Mouse (Mus musculus) small intestine, adult 2 months (tissue): ENCODE data around the gene Olfr125. TPM values are rescaled to one million over a fixed set of nuclear protein-coding genes. Genes with fewer than 3 reads are reported as not detected.

Experiments
- H3K27ac ChIP-seq: fragments of 200-500 bp; 2 replicates; pipeline ENCODE4 v1.5.1; 2012; ENCODE audit warnings: low read depth, low read length, control low read depth, inconsistent platforms; ENCODE audit not compliant: insufficient read depth
- H3K27me3 ChIP-seq: fragments of 200-500 bp; 2 replicates; pipeline ENCODE4 v1.6.1; 2012; ENCODE audit warnings: mild to moderate bottlenecking, moderate library complexity, low read length, inconsistent platforms; ENCODE audit not compliant: control insufficient read depth, insufficient read depth
- H3K36me3 ChIP-seq: fragments of 200-500 bp; 2 replicates; pipeline ENCODE4 v1.6.1; 2012; ENCODE audit warnings: mild to moderate bottlenecking, low read length, control low read depth, inconsistent platforms; ENCODE audit not compliant: control insufficient read depth, insufficient read depth
- H3K4me1 ChIP-seq: fragments of 200-500 bp; 2 replicates; pipeline ENCODE4 v1.6.1; 2012; ENCODE audit warnings: low read length, inconsistent platforms, mixed read lengths; ENCODE audit not compliant: control insufficient read depth, insufficient read depth, insufficient read length
- H3K4me3 ChIP-seq: fragments of 200-500 bp; 2 replicates; pipeline ENCODE4 v1.5.1; 2012; ENCODE audit warnings: low read depth, mild to moderate bottlenecking, control low read depth, inconsistent platforms, low read length, moderate library complexity
- CTCF ChIP-seq: fragments of 200-500 bp; IDR thresholded peaks from 2 replicates; pipeline ENCODE4 v1.5.1; 2012; ENCODE audit warnings: low read depth, mild to moderate bottlenecking, control low read depth, inconsistent platforms, low read length, moderate library complexity, mixed read lengths; ENCODE audit not compliant: insufficient replicate concordance, insufficient read length; ENCODE audit errors: extremely low read depth
- POLR2A ChIP-seq: fragments of 200-500 bp; IDR thresholded peaks from 2 replicates; pipeline ENCODE4 v1.6.1; 2012; ENCODE audit warnings: low read depth, mild to moderate bottlenecking, control low read depth, inconsistent platforms, low read length, moderate library complexity
- WGBS: fragments of 180-500 bp; shearing (Covaris S2); methylation state at CpG from one replicate; pipeline ENCODE4 v1.1.7; 2018; 5-methylcytosine and 5-hydroxymethylcytosine counted together
- polyA plus RNA-seq: library from polyadenylated mRNA; depleted of rRNA; stranded (reverse); fragments of >200 nt; gene quantifications from 2 replicates; pipeline ENCODE4 v1.2.3, GENCODE M21; 2012; rRNA removed

Gene Olfr125
- polyA plus RNA-seq = not detected in 2 replicates

- H3K27me3 ChIP-seq = no peaks in the 10 kb centered on the region
- TF ChIP-seq CTCF = no peak
- TF ChIP-seq POLR2A = no peak
- H3K27ac ChIP-seq = no peak within 1 kb of the TSS
- no peaks in the 10 kb centered on the region for H3K4me1 ChIP-seq
- no peaks in the 10 kb centered on the region for H3K36me3 ChIP-seq
- no peak within 1 kb of the TSS for H3K4me3 ChIP-seq
These were observed at the start of gene Olfr125 for GRCm38 (mm10) chr17:37832649-37833048. Gene Olfr125, plus strand, starts transcription at chr17:37832949.

GRCm38 (mm10) chr17:37793229-37793628 lies 39.5 kb upstream of the Olfr125 start, which contains the start of gene Olfr123:
Gene Olfr123, plus strand, starts transcription at chr17:37793529.
- H3K27ac ChIP-seq = no peak within 1 kb of the TSS
- no peaks in the 10 kb centered on the region for H3K27me3 ChIP-seq
- WGBS = 84% methylated on average over 2 of the region's 2 CpGs
- H3K4me3 ChIP-seq = no peak within 1 kb of the TSS
- H3K4me1 ChIP-seq = no peaks in the 10 kb centered on the region
- no peaks in the 10 kb centered on the region for H3K36me3 ChIP-seq
- no peak for TF ChIP-seq POLR2A
- TF ChIP-seq CTCF = no peak

- Histone ChIP-seq H3K36me3 (no peaks in the 10 kb centered on the region), H3K27ac (no peak within 1 kb of the TSS), H3K4me1 (no peaks in the 10 kb centered on the region), H3K4me3 (no peak within 1 kb of the TSS), H3K27me3 (no peaks in the 10 kb centered on the region)
- no peak for TF ChIP-seq CTCF
- WGBS = 86% methylated on average over 3 of the region's 3 CpGs
These were observed 33.2 kb upstream of the Olfr125 start, which contains the start of gene Olfr124 for GRCm38 (mm10) chr17:37799588-37799987. Gene Olfr124, plus strand, starts transcription at chr17:37799888.

GRCm38 (mm10) chr17:37847183-37847582 lies 14.4 kb downstream of the Olfr125 start, which contains the start of gene Olfr126:
Gene Olfr126, plus strand, starts transcription at chr17:37847483.
- H3K4me1 ChIP-seq = no peaks in the 10 kb centered on the region
- H3K4me3 ChIP-seq = no peak within 1 kb of the TSS
- no peak within 1 kb of the TSS for H3K27ac ChIP-seq
- H3K36me3 ChIP-seq = no peaks in the 10 kb centered on the region
- no peaks in the 10 kb centered on the region for H3K27me3 ChIP-seq
- no peak for TF ChIP-seq CTCF

GRCm38 (mm10) chr17:37863901-37864300 lies 31.2 kb downstream of the Olfr125 start:
- Histone ChIP-seq H3K4me1 (no peaks in the 10 kb centered on the region), H3K27me3 (no peaks in the 10 kb centered on the region), H3K4me3 (no peak overlapping the region), H3K36me3 (no peaks in the 10 kb centered on the region), H3K27ac (no peak overlapping the region)
- WGBS = 50% methylated on average over 2 of the region's 2 CpGs
- TF ChIP-seq CTCF (no peak), POLR2A (no peak)

- Histone ChIP-seq H3K4me3 (no peak overlapping the region), H3K36me3 (no peaks in the 10 kb centered on the region), H3K27me3 (no peaks in the 10 kb centered on the region), H3K27ac (no peak overlapping the region), H3K4me1 (no peaks in the 10 kb centered on the region)
- WGBS = 38% methylated on average over 8 of the region's 8 CpGs
- TF ChIP-seq POLR2A = no peak
- no peak for TF ChIP-seq CTCF
These were observed 37.0 kb downstream of the Olfr125 start for GRCm38 (mm10) chr17:37869676-37870205.

- Histone ChIP-seq H3K27ac (no peak overlapping the region), H3K27me3 (no peaks in the 10 kb centered on the region), H3K4me3 (no peak overlapping the region), H3K36me3 (no peaks in the 10 kb centered on the region), H3K4me1 (no peaks in the 10 kb centered on the region)
- no peak for TF ChIP-seq POLR2A
- no peak for TF ChIP-seq CTCF
- 79% methylated on average over 3 of the region's 3 CpGs for WGBS
These were observed 41.1 kb downstream of the Olfr125 start for GRCm38 (mm10) chr17:37873830-37874229.

Other genes starting within 250 kb of the Olfr125 start
- not detected in 2 replicates for gene Olfr114, start 240.2 kb upstream of the Olfr125 start, polyA plus RNA-seq
- not detected in 2 replicates for gene Olfr115, start 205.8 kb upstream of the Olfr125 start, polyA plus RNA-seq
- not detected in 2 replicates for gene Olfr116, start 205.8 kb upstream of the Olfr125 start, polyA plus RNA-seq
- gene Olfr117, start 169.2 kb upstream of the Olfr125 start, polyA plus RNA-seq = not detected in 2 replicates
- gene Olfr118, start 166.0 kb upstream of the Olfr125 start, polyA plus RNA-seq = not detected in 2 replicates
- gene Olfr119, start 136.4 kb upstream of the Olfr125 start, polyA plus RNA-seq = not detected in 2 replicates
- not detected in 2 replicates for gene Olfr120, start 111.1 kb upstream of the Olfr125 start, polyA plus RNA-seq
- gene Olfr121, start 84.1 kb upstream of the Olfr125 start, polyA plus RNA-seq = not detected in 2 replicates
- not detected in 2 replicates for gene Olfr122, start 64.3 kb upstream of the Olfr125 start, polyA plus RNA-seq
- not detected in 2 replicates for gene Olfr123, start 39.4 kb upstream of the Olfr125 start, polyA plus RNA-seq
- not detected in 2 replicates for gene Olfr124, start 33.1 kb upstream of the Olfr125 start, polyA plus RNA-seq
- not detected in 2 replicates for gene Olfr126, start 14.5 kb downstream of the Olfr125 start, polyA plus RNA-seq
- not detected in 2 replicates for gene Olfr127, start 67.5 kb downstream of the Olfr125 start, polyA plus RNA-seq
- not detected in 2 replicates for gene Olfr128, start 87.6 kb downstream of the Olfr125 start, polyA plus RNA-seq
- not detected in 2 replicates for gene Olfr761, start 120.1 kb downstream of the Olfr125 start, polyA plus RNA-seq
- not detected in 2 replicates for gene Olfr129, start 227.1 kb downstream of the Olfr125 start, polyA plus RNA-seq
- gene Olfr130, start 231.0 kb downstream of the Olfr125 start, polyA plus RNA-seq = not detected in 2 replicates